Mouse (Mus musculus) forebrain, embryonic 11.5 days (tissue): ENCODE results near the gene Speg. TPM values are rescaled to one million over a fixed set of nuclear protein-coding genes. Genes with fewer than 3 reads are reported as not detected.
A peak's percentile ranks its signal among the peaks of the same experiment; 100 is the strongest.

Experiments
- ATAC-seq: fragments of 200-750 bp; cut with Nextera tagmentation; replicated peaks from 2 replicates; pipeline ENCODE4 v1.8.0; 2017; ENCODE audit warnings: moderate TSS enrichment; ENCODE audit not compliant: low FRiP score
- DNase-seq: peaks from one replicate; pipeline ENCODE4 v3.0.0-alpha.2; 2017; ENCODE audit warnings: low spot score
- H3K27ac ChIP-seq: fragments of 300-500 bp; sonication (generic); 2 replicates; pipeline ENCODE4 v1.5.1; 2014; ENCODE audit warnings: low read depth, low read length
- H3K27me3 ChIP-seq: fragments of 300-500 bp; sonication (generic); 2 replicates; pipeline ENCODE4 v1.6.1; 2014; ENCODE audit warnings: mild to moderate bottlenecking, low read length, mixed read lengths; ENCODE audit not compliant: control insufficient read depth, insufficient read depth
- H3K36me3 ChIP-seq: fragments of 300-500 bp; sonication (generic); 2 replicates; pipeline ENCODE4 v1.6.1; 2014; ENCODE audit warnings: mild to moderate bottlenecking, low read length, moderate library complexity, mixed read lengths; ENCODE audit not compliant: control insufficient read depth, insufficient read depth
- H3K4me1 ChIP-seq: fragments of 300-500 bp; sonication (generic); replicated peaks from 2 replicates; pipeline ENCODE4 v1.6.1; 2014; ENCODE audit warnings: low read length, mixed read lengths; ENCODE audit not compliant: control insufficient read depth, insufficient read depth
- H3K4me2 ChIP-seq: fragments of 300-500 bp; sonication (generic); 2 replicates; pipeline ENCODE4 v1.6.1; 2014; ENCODE audit warnings: low read depth, mild to moderate bottlenecking, low read length, moderate library complexity, mixed read lengths; ENCODE audit not compliant: severe bottlenecking
- H3K4me3 ChIP-seq: fragments of 300-500 bp; sonication (generic); 2 replicates; pipeline ENCODE4 v1.5.1; 2014; ENCODE audit warnings: low read depth, low read length
- H3K9ac ChIP-seq: fragments of 300-500 bp; sonication (generic); 2 replicates; pipeline ENCODE4 v1.6.1; 2014; ENCODE audit warnings: low read length
- H3K9me3 ChIP-seq: fragments of 300-500 bp; sonication (generic); 2 replicates; pipeline ENCODE4 v1.6.1; 2016; ENCODE audit warnings: low read length, mixed read lengths; ENCODE audit not compliant: control insufficient read depth
- WGBS: fragments of 180-500 bp; shearing (Covaris S2); extraction: QIAGEN DNeasy Blood & Tissue Kit; methylation state at CpG from one replicate; pipeline ENCODE4 v1.1.7; 2014; 5-methylcytosine and 5-hydroxymethylcytosine counted together
- polyA plus RNA-seq: library from polyadenylated mRNA; unstranded; fragments of >200 nt; fragmentation: Nextera tagmentation; extraction: Ambion mirVana; gene quantifications from 2 replicates; pipeline ENCODE4 v1.2.1, GENCODE M21; 2014

The Speg gene
- polyA plus RNA-seq, 1 experiment from 2014 or later: 14.1 TPM

DNA sequence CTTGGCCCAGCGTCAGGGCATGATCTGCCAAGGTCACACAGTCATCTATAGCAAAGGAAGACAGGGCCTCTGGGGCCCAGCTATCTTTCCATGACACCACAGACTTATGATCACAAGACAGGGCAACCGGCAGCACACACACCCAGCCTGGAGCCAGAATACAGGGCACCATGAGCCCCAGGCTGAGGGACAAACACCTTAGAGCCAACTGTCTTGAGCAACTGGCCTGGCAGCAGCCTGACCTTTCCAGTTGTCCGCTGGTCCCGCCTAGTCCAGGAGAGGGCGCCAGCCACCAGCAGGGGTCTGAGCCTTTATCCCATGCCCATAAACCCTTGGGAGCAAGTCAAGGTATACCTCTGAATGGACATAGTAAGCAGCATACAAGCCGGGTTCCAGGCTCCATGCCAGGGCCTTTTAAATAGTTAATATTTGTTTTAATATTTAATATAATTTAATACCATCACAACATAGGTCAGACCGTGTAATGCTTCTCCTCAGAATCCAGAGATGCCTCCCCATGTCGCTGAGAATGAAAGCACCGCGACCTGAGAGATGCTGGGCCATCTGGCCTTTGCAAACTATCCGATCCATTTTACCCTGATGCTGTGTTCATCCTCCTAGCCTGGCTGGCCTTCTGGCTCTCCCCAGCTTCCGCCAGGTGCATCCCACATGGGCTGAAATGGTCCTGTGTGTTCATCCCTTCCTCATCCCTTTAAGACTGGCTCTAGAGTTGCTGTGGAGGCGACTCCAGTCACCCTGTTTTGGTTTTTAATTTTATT lies 3.6 kb upstream of the Speg start:
- no peaks in the 10 kb centered on the region for H3K36me3 ChIP-seq
- H3K9ac ChIP-seq: no peak overlapping the region
- DNase-seq (peak; percentile 67), ATAC-seq (no peak)
- H3K27me3 ChIP-seq: peaks cover 10% of the 10 kb centered on the region
- H3K27ac ChIP-seq: no peak overlapping the region
- no peaks in the 10 kb centered on the region for H3K9me3 ChIP-seq
- H3K4me1 ChIP-seq: peaks cover 7% of the 10 kb centered on the region
- 58% methylated on average over 13 of the region's 13 CpGs for WGBS
- no peak overlapping the region for H3K4me3 ChIP-seq
- no peak overlapping the region for H3K4me2 ChIP-seq

DNA sequence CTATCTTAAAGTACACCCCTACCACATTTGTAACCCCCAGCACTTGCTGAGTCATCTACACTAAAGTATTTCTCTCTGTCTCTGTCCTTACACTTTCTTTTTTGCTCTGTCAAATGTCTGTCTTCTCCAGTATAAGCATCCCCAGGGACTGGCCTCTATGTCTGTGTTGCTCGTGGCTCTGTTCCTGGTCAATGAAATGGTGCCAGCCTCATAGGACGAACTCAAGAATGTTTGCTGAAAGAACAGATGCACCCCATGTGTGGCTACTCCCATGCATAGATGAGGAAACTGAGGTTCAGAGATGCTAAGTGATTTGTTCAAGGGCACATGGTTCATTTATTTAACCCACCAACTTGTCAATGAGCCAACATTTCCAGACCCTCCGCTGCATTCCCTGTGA lies 2.6 kb upstream of the Speg start:
- 85% methylated on average over 3 of the region's 3 CpGs for WGBS
- no peak for ATAC-seq

DNA sequence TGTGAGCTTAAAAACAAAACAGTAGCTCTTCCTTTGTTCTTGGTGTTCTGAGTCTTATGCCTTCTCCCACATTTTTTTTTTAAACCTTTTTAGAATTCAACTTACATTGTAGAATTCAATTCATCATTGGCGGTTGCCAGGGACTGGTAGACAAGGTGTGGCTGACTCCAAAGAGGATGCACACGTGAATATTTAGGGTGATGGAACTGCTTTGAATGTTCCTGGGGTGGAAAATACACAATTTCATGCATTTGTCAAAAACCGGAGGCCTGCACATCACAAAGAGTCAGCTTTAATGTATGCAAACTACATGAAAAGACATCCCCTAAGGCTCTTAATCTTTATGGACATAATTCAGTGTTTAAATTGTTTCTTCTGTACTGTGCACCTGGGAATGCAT lies 1.8 kb upstream of the Speg start:
- no peak overlapping the region for H3K27ac ChIP-seq
- WGBS: 69% methylated on average over 3 of the region's 3 CpGs
- H3K9ac ChIP-seq: no peak overlapping the region
- ATAC-seq (no peak), DNase-seq (no peak)
- no peak overlapping the region for H3K4me3 ChIP-seq
- no peaks in the 10 kb centered on the region for H3K9me3 ChIP-seq
- no peaks in the 10 kb centered on the region for H3K36me3 ChIP-seq
- no peak overlapping the region for H3K4me2 ChIP-seq
- peaks cover 10% of the 10 kb centered on the region for H3K27me3 ChIP-seq
- H3K4me1 ChIP-seq: peaks cover 7% of the 10 kb centered on the region

More for the DNA sequence above, 2.6 kb upstream of the Speg start:
- H3K36me3 ChIP-seq: no peaks in the 10 kb centered on the region
- DNase-seq: no peak
- H3K9ac ChIP-seq: no peak overlapping the region
- no peaks in the 10 kb centered on the region for H3K9me3 ChIP-seq
- no peak overlapping the region for H3K4me3 ChIP-seq
- no peak overlapping the region for H3K4me2 ChIP-seq
- peaks cover 7% of the 10 kb centered on the region for H3K4me1 ChIP-seq
- peaks cover 10% of the 10 kb centered on the region for H3K27me3 ChIP-seq
- H3K27ac ChIP-seq: no peak overlapping the region

DNA sequence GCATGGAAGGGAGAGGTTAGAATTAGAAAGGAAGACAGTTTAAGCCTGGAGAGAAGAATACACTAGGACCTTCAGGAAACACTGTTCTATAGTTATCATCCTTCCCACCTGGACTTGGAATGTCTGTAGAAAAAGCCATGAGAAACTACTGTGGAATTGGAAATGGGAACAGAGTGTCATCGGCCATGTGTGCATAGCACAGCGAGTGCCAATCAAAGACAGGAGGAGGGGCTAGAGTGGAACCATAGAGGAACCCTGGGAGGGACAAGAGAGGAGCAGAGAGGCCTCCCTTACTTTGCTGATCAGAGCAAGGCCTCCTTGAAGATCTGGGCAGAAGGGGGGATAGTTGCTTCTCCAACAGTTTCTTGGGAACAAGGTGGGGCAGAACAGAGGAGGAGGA lies 4.1 kb downstream of the Speg start:
- Histone ChIP-seq H3K4me3 (no peak overlapping the region), H3K36me3 (no peaks in the 10 kb centered on the region), H3K4me1 (peaks cover 13% of the 10 kb centered on the region), H3K9ac (no peak overlapping the region), H3K9me3 (no peaks in the 10 kb centered on the region), H3K27ac (no peak overlapping the region), H3K4me2 (no peak overlapping the region), H3K27me3 (peaks cover 9% of the 10 kb centered on the region)
- 78% methylated on average over 2 of the region's 2 CpGs for WGBS
- no peak for DNase-seq
- ATAC-seq: no peak

DNA sequence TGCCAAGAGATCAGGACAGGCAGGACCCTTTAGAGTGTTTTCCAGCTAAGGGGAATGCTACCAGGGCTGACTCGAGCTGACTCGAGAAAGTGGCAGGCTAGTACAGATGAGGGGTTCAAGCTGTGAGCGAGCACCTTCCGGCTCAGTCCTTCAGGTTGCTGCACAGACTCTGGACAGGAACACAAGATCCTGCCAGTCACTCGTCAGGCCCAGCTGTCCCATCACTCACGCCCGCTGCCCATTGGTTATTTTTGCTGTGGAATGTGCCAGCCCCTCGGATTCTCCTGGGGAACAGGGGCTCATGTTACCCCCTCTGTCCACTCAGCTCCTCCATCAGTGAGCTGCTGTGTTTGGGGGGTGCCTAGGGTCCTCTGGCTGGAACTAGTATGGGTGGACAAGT lies 4.8 kb downstream of the Speg start:
- H3K4me1 ChIP-seq: peaks cover 15% of the 10 kb centered on the region
- peaks cover 4% of the 10 kb centered on the region for H3K27me3 ChIP-seq
- no peak overlapping the region for H3K9ac ChIP-seq
- H3K27ac ChIP-seq: no peak overlapping the region
- 63% methylated on average over 8 of the region's 8 CpGs for WGBS
- no peak for DNase-seq
- H3K4me3 ChIP-seq: no peak overlapping the region
- no peak for ATAC-seq
- H3K4me2 ChIP-seq: no peak overlapping the region
- no peaks in the 10 kb centered on the region for H3K9me3 ChIP-seq
- H3K36me3 ChIP-seq: no peaks in the 10 kb centered on the region

DNA sequence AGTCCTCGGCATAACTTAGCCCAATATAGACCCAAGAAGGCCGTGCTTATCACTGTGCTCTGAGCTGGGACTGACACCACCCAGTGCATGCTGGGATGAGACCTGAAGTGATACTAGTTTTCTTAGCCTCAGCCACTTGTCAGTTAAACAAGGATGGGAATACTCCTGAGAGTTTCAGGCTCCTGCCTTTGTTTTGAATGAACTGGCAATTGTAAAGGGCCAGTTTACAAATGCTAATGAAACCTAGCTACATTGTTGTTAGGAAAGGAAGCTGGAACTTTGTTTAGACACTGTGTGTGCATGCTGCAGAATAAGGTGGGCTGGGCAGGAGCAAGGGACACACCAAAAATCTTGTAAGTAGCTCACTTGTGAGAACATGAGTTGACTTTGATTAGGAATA lies 5.9 kb downstream of the Speg start:
- Histone ChIP-seq H3K4me1 (peaks cover 13% of the 10 kb centered on the region; the same call in 1 of the 2 replicates), H3K9ac (no peak overlapping the region), H3K9me3 (no peaks in the 10 kb centered on the region), H3K36me3 (no peaks in the 10 kb centered on the region), H3K4me3 (no peak overlapping the region), H3K27me3 (peaks cover 2% of the 10 kb centered on the region; the same call in 1 of the 2 replicates), H3K4me2 (no peak overlapping the region), H3K27ac (no peak overlapping the region)
- WGBS: 45% methylated on average over 2 of the region's 2 CpGs
- DNase-seq: no peak
- ATAC-seq: no peak

DNA sequence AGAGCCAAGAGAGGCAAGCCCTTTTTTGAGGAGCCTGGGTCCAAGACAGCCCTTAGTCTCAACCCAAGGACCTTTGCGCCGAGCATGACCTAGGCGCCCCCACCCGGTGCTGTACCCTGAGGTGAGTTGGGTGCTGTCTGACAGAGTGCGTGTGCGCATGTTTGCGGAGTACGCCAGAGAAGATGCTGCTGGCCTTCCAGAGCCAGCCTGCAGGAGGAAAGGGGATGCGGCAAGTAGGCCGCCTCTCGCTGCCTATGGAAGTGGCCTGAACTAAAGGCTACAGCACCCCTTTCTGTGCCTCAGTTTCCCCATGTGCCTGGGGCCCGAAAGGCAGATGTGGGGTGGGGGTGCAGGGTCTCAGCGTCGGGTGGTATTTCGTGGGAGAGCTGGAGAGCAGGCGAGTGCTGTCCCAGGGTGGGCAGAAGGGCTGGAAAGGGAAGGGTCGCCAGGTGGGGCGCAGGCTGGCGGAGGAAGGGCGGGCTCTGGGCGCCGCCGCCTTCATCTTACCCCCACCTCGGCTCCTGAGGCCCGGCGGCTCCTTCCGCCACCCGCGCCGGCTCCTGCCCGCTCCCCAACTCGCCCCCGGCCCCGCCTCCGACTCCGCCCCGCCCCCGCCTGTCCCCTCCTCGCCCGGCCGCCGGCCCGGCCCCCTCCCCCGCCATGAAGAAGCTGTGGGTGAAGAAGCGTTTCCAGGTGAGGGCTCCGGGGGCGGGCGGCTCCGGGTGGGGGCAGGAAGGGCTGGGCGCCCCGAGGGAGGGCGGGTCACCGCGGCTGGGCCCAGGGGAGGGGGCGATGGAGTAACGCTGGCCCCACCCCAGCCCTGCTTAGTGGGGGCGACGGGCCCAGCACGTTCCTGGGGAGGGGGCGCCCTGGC lies 6.6 kb downstream of the Speg start:
- Histone ChIP-seq H3K9me3 (no peaks in the 10 kb centered on the region), H3K4me2 (peak overlapping the region; percentile 100), H3K4me1 (peaks cover 15% of the 10 kb centered on the region; the same call in 1 of the 2 replicates), H3K4me3 (peak overlapping the region; percentile 59), H3K27me3 (peaks cover 9% of the 10 kb centered on the region; the same call in 1 of the 2 replicates), H3K27ac (no peak overlapping the region), H3K9ac (peak overlapping the region; percentile 73), H3K36me3 (no peaks in the 10 kb centered on the region)
- WGBS: 2% methylated on average over 36 of the region's 60 CpGs
- peak; percentile 67 for ATAC-seq
- peak; percentile 84 for DNase-seq

DNA sequence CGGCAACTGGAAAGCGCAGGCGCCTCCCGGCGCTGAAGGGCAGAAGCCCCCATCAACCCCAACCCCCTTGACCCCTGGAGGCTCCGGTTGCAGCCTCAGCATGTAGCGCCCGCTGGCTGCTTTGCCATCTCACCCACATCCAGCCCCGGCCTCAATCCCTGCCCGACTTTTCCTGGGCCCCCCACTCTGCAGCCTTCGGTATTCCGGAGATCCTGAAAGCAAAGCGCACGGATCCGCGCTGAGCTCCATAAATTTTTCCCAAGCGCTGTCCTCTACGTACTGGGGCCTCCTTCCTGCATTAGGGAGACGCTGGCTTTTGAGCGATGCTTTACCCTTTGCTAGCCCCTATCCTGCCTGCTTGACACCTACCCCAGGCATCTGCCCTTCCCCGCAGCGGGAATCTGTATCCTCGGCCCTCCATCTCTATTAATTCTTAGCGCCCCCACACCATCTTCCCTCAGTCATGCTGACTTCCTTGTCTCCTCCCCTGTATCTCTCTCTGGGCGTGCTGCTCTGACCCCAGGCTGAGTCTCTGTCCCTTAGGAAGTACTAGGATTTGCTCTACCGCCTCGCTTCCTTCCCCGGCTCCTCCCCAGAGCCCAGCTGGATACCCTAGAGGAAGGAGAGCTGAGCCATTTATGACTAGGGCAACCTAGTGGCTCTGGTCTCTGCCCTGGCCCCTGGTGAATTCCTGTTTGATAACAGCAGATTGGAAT lies 7.4 kb downstream of the Speg start:
- Histone ChIP-seq H3K4me2 (peak overlapping the region; percentile 100), H3K27ac (no peak overlapping the region), H3K4me3 (peak overlapping the region; percentile 59), H3K9ac (peak overlapping the region; percentile 73), H3K9me3 (no peaks in the 10 kb centered on the region), H3K36me3 (no peaks in the 10 kb centered on the region), H3K4me1 (peaks cover 16% of the 10 kb centered on the region; the same call in 1 of the 2 replicates), H3K27me3 (peaks cover 17% of the 10 kb centered on the region)
- ATAC-seq (peak; percentile 17; the same call in 1 of the 2 replicates), DNase-seq (peak; percentile 67)
- WGBS: under 1% methylated on average over 27 of the region's 28 CpGs
